Mouse (Mus musculus) testis, adult 2 months (tissue): ENCODE measurements around the gene Tmem222. TPM values are rescaled to one million over a fixed set of nuclear protein-coding genes. Genes with fewer than 3 reads are reported as not detected.
A peak's percentile ranks its signal among the peaks of the same experiment; 100 is the strongest.

Source experiments
- H3K27ac ChIP-seq: fragments of 200-500 bp; 2 replicates; pipeline ENCODE4 v1.5.1; 2012; ENCODE audit warnings: low read depth, low read length; ENCODE audit not compliant: control insufficient read depth, insufficient read depth
- H3K27me3 ChIP-seq: fragments of 200-500 bp; 2 replicates; pipeline ENCODE4 v1.6.1; 2012; ENCODE audit warnings: mild to moderate bottlenecking, low read length, moderate library complexity; ENCODE audit not compliant: control insufficient read depth, insufficient read depth
- H3K36me3 ChIP-seq: fragments of 200-500 bp; 2 replicates; pipeline ENCODE4 v1.6.1; 2012; ENCODE audit warnings: mild to moderate bottlenecking, low read length; ENCODE audit not compliant: control insufficient read depth, insufficient read depth
- H3K4me1 ChIP-seq: fragments of 200-500 bp; 2 replicates; pipeline ENCODE4 v1.6.1; 2012; ENCODE audit warnings: low read length; ENCODE audit not compliant: control insufficient read depth, insufficient read depth
- H3K4me3 ChIP-seq: fragments of 200-500 bp; 2 replicates; pipeline ENCODE4 v1.5.1; 2012; ENCODE audit warnings: low read depth, mild to moderate bottlenecking, low read length, moderate library complexity, mixed read lengths; ENCODE audit not compliant: control insufficient read depth
- CTCF ChIP-seq: fragments of 200-500 bp; IDR thresholded peaks from 2 replicates; pipeline ENCODE4 v1.5.1; 2012; ENCODE audit warnings: low read depth, mild to moderate bottlenecking, inconsistent platforms, low read length, moderate library complexity; ENCODE audit not compliant: control insufficient read depth, insufficient read depth, insufficient replicate concordance
- POLR2A ChIP-seq: fragments of 200-500 bp; IDR thresholded peaks from 2 replicates; pipeline ENCODE4 v1.6.1; 2012; ENCODE audit warnings: low read depth, mild to moderate bottlenecking, inconsistent platforms, low read length, moderate library complexity; ENCODE audit not compliant: control insufficient read depth
- polyA plus RNA-seq: library from polyadenylated mRNA; depleted of rRNA; stranded (reverse); fragments of >200 nt; gene quantifications from 2 replicates; pipeline ENCODE4 v1.2.3, GENCODE M21; 2012

Tmem222 gene
- polyA plus RNA-seq, 1 experiment: 48.5 TPM

DNA sequence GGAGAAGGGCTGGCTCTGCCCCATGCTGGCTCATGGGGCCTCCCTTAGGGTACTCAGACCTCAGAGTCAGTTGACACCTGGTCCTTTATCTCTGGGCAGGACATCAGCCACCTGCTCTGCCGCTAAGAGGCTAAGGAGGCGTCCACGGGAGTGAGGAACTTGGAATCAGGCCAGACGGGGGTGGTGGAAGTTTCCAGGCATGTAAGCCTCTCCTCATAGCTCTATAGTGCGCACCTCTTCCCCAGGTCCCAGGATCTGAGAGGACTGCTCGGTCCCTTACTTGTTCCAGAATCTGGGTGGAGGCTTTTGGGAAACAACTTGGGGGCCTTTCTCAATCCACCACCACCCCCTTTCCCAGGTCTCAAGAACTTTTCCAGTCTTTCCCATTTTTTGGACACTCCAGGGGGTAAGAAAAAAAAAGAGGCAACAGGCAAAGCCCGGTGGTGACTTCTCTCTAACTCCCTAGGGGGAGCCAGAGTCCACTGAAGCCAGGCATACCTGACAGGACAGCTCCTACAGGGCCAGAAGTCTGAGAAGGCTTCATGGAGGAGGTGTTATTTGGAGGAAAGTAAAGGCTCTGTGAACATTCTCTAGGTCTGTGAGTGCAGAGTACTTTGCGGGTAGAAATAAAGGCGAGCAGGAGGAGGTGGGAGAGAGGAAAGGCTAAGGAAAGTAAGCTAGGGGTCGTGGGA is 44.2 kb downstream of the Tmem222 start:
- Histone ChIP-seq H3K4me1 (no peaks in the 10 kb centered on the region), H3K36me3 (no peaks in the 10 kb centered on the region), H3K27me3 (no peaks in the 10 kb centered on the region), H3K4me3 (no peak overlapping the region), H3K27ac (no peak overlapping the region)
- TF ChIP-seq CTCF: peak; percentile 26; the same call in 1 of the 2 replicates
- no peak for TF ChIP-seq POLR2A

DNA sequence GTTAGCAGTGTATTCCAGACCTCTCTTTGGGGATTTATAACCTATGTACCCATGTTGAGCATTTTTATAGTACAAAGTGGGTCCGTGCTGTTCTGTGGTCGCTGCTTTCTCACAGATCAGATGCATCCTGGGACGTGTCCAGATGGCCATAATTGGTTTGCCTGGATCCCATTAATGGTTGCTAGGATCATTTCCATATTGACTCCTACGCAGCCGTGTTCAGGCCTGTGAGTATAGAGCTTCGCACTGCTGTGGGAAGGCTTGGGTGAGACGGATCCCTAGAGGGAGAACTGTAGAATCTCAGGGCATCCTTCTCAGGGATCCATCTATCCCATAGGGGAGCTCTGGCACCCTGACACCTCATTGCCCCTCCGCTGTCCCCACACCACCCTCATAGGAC is 48.0 kb downstream of the Tmem222 start:
- H3K27ac ChIP-seq: no peak overlapping the region
- no peaks in the 10 kb centered on the region for H3K36me3 ChIP-seq
- H3K4me1 ChIP-seq: peaks cover 5% of the 10 kb centered on the region; the same call in 1 of the 2 replicates
- no peak overlapping the region for H3K4me3 ChIP-seq
- no peak for TF ChIP-seq POLR2A
- no peak for TF ChIP-seq CTCF
- no peaks in the 10 kb centered on the region for H3K27me3 ChIP-seq

DNA sequence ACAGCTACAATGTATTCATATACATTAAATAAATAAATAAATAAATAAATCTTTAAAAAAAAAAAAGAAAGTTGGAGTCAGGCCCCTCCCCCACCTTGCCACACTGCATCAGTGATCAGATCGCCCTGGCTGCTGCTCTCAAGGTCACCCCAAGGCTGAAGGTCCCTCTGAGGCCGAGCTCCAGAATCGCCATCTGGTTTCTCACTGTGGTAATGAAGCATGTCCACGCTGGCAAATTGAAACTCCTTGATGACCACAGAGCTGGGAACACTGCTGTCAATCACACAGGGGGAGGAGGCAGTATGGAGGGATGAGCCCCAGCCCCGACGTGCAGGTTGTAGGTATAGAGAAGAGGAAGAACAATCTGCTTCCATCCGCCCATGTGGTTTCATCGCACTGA is 50.0 kb downstream of the Tmem222 start:
- Histone ChIP-seq H3K4me1 (peaks cover 6% of the 10 kb centered on the region), H3K36me3 (no peaks in the 10 kb centered on the region), H3K27me3 (no peaks in the 10 kb centered on the region), H3K27ac (no peak overlapping the region), H3K4me3 (no peak overlapping the region)
- TF ChIP-seq POLR2A: no peak
- TF ChIP-seq CTCF: no peak

DNA sequence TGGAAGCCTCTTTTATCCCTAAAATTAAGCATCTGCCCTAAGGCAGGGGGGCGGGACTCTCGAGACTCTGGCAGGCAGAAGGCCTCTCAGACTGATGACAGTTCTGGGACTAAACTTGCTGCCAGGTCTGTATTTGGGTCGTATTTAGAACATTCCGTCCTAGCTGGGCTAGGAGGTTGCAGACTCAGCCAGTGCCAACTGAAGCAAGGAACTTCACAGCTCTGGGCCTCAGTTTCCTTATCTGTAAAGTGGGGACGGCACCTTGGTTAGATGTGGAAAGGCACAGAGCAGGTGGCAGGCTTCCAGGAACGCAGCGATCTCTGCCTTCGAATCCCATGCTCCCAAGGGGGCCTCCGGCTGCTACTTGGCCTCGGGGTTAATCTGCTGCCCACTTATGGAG is 51.5 kb downstream of the Tmem222 start:
- no peak for TF ChIP-seq CTCF
- TF ChIP-seq POLR2A: no peak
- no peaks in the 10 kb centered on the region for H3K27me3 ChIP-seq
- H3K36me3 ChIP-seq: no peaks in the 10 kb centered on the region
- no peak overlapping the region for H3K4me3 ChIP-seq
- peaks cover 8% of the 10 kb centered on the region for H3K4me1 ChIP-seq
- no peak overlapping the region for H3K27ac ChIP-seq

DNA sequence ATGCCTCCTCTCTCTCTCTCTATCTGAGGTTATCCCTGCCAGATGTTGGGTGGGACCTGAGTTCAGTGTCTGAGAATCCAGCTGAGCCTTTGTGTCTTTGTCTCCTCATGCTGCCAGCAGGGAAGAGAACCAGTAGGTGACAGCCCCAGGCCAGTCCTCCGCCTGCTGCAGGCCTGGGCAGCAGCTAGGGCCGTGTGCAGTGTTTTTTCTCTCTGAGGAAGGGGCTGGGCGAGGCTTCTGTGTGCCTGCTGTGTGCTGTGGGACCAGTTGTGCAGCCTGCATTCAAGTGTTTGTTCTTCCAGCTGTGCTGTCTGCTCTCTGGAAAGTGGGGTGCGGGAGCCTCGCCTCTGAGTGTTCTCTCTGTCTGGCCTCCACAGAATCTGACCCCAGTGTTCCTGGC is 53.7 kb downstream of the Tmem222 start:
- Histone ChIP-seq H3K27me3 (no peaks in the 10 kb centered on the region), H3K4me3 (no peak overlapping the region), H3K27ac (no peak overlapping the region), H3K36me3 (no peaks in the 10 kb centered on the region), H3K4me1 (peaks cover 14% of the 10 kb centered on the region)
- TF ChIP-seq CTCF (no peak), POLR2A (no peak)

DNA sequence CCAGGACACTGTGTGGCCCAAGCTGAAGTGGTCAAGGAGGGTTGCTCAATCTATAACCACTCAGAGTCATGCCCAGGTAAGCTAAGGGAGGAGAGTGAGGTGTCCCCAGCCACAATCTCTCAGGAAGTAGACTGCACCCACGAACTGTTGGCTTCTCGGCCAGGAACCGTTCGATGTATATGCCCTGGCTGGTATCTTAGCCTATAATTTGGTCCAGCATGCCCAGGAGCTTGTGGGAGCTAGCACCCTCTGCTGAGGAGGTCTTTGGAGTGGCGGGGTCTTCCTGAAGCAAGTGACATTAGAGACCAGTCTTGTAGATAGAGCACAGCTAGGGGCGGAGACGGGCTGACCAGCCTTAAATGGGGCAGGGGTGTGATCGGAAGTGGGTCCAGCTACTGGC is 55.9 kb downstream of the Tmem222 start:
- Histone ChIP-seq H3K4me1 (peaks cover 14% of the 10 kb centered on the region), H3K36me3 (no peaks in the 10 kb centered on the region), H3K27ac (no peak overlapping the region), H3K4me3 (no peak overlapping the region), H3K27me3 (no peaks in the 10 kb centered on the region)
- TF ChIP-seq POLR2A (no peak), CTCF (no peak)

DNA sequence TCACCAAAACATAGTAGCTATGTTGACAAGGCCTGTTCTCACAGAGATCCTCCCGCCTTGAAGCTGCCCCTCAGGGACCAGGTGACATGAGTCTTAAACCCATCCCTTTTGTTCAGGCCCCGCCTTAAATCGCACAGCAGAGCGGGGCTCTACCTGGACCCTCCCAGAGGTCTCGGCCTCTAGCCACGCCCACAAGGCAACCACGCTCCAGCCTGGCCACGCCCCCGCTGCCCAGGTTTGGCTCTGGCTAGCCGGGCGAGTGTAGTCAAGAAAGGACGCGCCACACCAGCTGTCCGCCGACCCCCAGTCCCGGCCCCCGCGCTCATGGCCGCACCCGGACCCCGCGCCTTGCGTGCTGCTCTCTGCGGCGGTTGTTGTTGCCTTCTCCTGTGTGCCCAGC is 56.9 kb downstream of the Tmem222 start:
- Histone ChIP-seq H3K4me1 (peaks cover 9% of the 10 kb centered on the region), H3K27me3 (no peaks in the 10 kb centered on the region), H3K27ac (no peak overlapping the region), H3K4me3 (peak overlapping the region; percentile 1), H3K36me3 (no peaks in the 10 kb centered on the region)
- TF ChIP-seq POLR2A (no peak), CTCF (no peak)
